Comparison of ENCODE assay signal across 27 mouse cellular contexts in the genomic region with DNA sequence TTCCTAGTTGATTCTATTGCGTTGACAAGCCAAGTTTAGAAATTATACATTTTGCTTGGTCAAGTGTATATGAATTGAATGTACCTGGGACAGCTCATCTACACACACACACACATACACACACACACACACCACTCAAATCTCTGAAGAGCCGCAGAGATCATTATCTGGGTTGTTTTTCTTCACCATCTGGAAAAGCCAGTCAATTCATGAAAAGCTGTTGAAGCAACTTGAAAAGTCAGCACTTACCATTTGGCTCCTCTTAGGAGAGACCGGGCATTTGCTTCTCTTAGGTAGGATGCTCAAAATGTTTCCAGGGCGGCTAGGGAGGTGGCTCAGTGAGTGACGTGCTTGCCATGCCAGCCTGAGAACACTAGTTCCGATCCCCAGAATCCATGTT.
"Had no signal": no experiment of that assay in that cellular context is flagged by ENCODE, and none has a peak within 500 bp of the region (broad histone marks: within the 10 kb centered on the region; RNA-seq: fewer than 3 reads in every experiment).

No protein-coding gene starts in this region.

- H3K27ac ChIP-seq: heart, embryonic 10.5 days; heart, embryonic 13.5 days; heart, embryonic 15.5 days; hindbrain, embryonic 13.5 days; hindbrain, embryonic 15.5 days; hindbrain, postnatal 0 days; intestine, embryonic 15.5 days; kidney, embryonic 15.5 days; kidney, postnatal 0 days; limb, embryonic 13.5 days; limb, embryonic 15.5 days; liver, embryonic 12.5 days; liver, embryonic 14.5 days had no signal

- H3K36me3 ChIP-seq: heart, embryonic 10.5 days; heart, embryonic 13.5 days; heart, embryonic 15.5 days; hindbrain, embryonic 13.5 days; hindbrain, embryonic 15.5 days; intestine, embryonic 15.5 days; kidney, embryonic 15.5 days; limb, embryonic 13.5 days; limb, embryonic 15.5 days; liver, embryonic 12.5 days had no signal

- ATAC-seq: hindbrain, postnatal 0 days; inflammation-experienced regulatory T-cells, adult 6 months; intestine, embryonic 15.5 days; intestine, postnatal 0 days; liver, embryonic 12.5 days had no signal

- H3K9ac ChIP-seq: heart, embryonic 13.5 days; heart, embryonic 15.5 days; hindbrain, embryonic 13.5 days; hindbrain, embryonic 15.5 days; intestine, embryonic 15.5 days; kidney, embryonic 15.5 days; limb, embryonic 13.5 days; limb, embryonic 15.5 days; liver, embryonic 12.5 days; liver, embryonic 14.5 days had no signal

- H3K4me2 ChIP-seq: heart, embryonic 13.5 days; heart, embryonic 15.5 days; hindbrain, embryonic 13.5 days; hindbrain, embryonic 15.5 days; intestine, embryonic 15.5 days; kidney, embryonic 15.5 days; limb, embryonic 13.5 days; limb, embryonic 15.5 days; liver, embryonic 12.5 days had no signal

- H3K4me3 ChIP-seq: heart, embryonic 10.5 days; heart, embryonic 13.5 days; heart, embryonic 15.5 days; hindbrain, embryonic 13.5 days; hindbrain, embryonic 15.5 days; intestine, embryonic 15.5 days; kidney, embryonic 15.5 days; limb, embryonic 13.5 days; limb, embryonic 15.5 days; liver, embryonic 12.5 days had no signal

- DNase-seq: gastrocnemius, postnatal 14 days; gastrocnemius, postnatal 36 days; heart, adult 18-20 months; heart, postnatal 14 days; heart, postnatal 36 days; kidney, adult 18-20 months; kidney, adult 8-10 months; kidney, postnatal 14 days; kidney, postnatal 36 days; layer of hippocampus, adult 9-11 months; layer of hippocampus, postnatal 36 days; left cerebral cortex, postnatal 4 days had no signal

- H3K9me3 ChIP-seq: heart, embryonic 10.5 days; heart, embryonic 13.5 days; heart, embryonic 15.5 days; hindbrain, embryonic 13.5 days; hindbrain, embryonic 15.5 days; intestine, embryonic 15.5 days; kidney, embryonic 15.5 days; limb, embryonic 13.5 days; limb, embryonic 15.5 days; liver, embryonic 12.5 days had no signal

- H3K27me3 ChIP-seq: heart, embryonic 13.5 days; heart, embryonic 15.5 days; hindbrain, embryonic 13.5 days; hindbrain, embryonic 15.5 days; intestine, embryonic 15.5 days; kidney, embryonic 15.5 days; limb, embryonic 13.5 days; limb, embryonic 15.5 days; liver, embryonic 12.5 days had no signal

- H3K4me1 ChIP-seq: heart, embryonic 10.5 days; heart, embryonic 13.5 days; heart, embryonic 15.5 days; intestine, embryonic 15.5 days; kidney, embryonic 15.5 days; limb, embryonic 15.5 days; liver, embryonic 12.5 days had no signal
